Mouse (Mus musculus) erythroblast, embryonic 14.5 days (primary cell): ENCODE results near the gene Tedc2.

Source experiments
- GATA1 ChIP-seq: IDR thresholded peaks from 2 replicates; pipeline ENCODE4 v1.6.1; 2012; ENCODE audit warnings: low read length, inconsistent platforms, mixed read lengths
- TAL1 ChIP-seq: IDR thresholded peaks from 3 replicates; pipeline ENCODE4 v1.6.1; 2012; ENCODE audit warnings: low read length, inconsistent platforms, mixed read lengths

- TF ChIP-seq TAL1, result no peak
- no peak for TF ChIP-seq GATA1
Observed at GRCm38 (mm10) chr17:24251320-24252069, 30.8 kb upstream of the Tedc2 start, which contains the start of gene Ccnf.
